Mouse (Mus musculus) ES-Bruce4 (cell line): ENCODE measurements around the gene Hebp1.

Experiments
- CTCF ChIP-seq: IDR thresholded peaks from one replicate; pipeline ENCODE4 v1.8.1; 2011; ENCODE audit warnings: low read depth, low read length
- EP300 ChIP-seq: IDR thresholded peaks from 2 replicates; pipeline ENCODE4 v1.6.1; 2011; ENCODE audit warnings: low read depth, low read length; ENCODE audit not compliant: insufficient read depth
- POLR2A ChIP-seq: IDR thresholded peaks from one replicate; pipeline ENCODE4 v1.8.1; 2011; ENCODE audit warnings: low read length; ENCODE audit not compliant: insufficient read depth

GRCm38 (mm10) chr6:135168471-135168870, 29.4 kb downstream of the Hebp1 start:
- TF ChIP-seq CTCF (no peak), POLR2A (no peak), EP300 (no peak)
